Mouse (Mus musculus): ENCODE measurements around the gene Cpz.

GRCm38 (mm10) chr5:35516781-35517180 is 8.7 kb downstream of the Cpz start:
- TF ChIP-seq CTCF (IDR thresholded peaks at IDR 0.05; ENCODE audit: low read depth) (no peak), EP300 (IDR thresholded peaks at IDR 0.05; ENCODE audit: low read depth) (no peak)

All from liver, embryonic 14.5 days (tissue).